In genomic region chr7:41633221-41633984, GRCm38 (mm10) we compare ENCODE assay signal across 8 mouse cellular contexts. TPM values are rescaled to one million over a fixed set of nuclear protein-coding genes. Genes with fewer than 3 reads are reported as not detected.
A peak's percentile ranks its signal among the peaks of the same experiment; 100 is the strongest.
DNase-seq lines count a peak whose midpoint lies in the region; ATAC-seq and TF ChIP-seq lines count a peak whose summit lies in the region.

No protein-coding gene starts in this region.

- TF ChIP-seq POLR2A in bone marrow, adult 2 months (IDR thresholded peaks at IDR 0.05; ENCODE audit: borderline replicate concordance, control insufficient read depth, low read depth, low read length) = peak; percentile 38; the same call in 1 of the 2 replicates
- peak; percentile 54; the same call in 1 of the 2 replicates for TF ChIP-seq POLR2A in limb, embryonic 14.5 days (IDR thresholded peaks at IDR 0.05; ENCODE audit: borderline replicate concordance, extremely low read depth, insufficient read depth, insufficient read length)

- peak overlapping the region; percentile 59 for H3K27ac ChIP-seq in bone marrow, adult 2 months (ENCODE audit: control insufficient read depth, insufficient read depth, low read depth, low read length, poor library complexity)
- H3K27ac ChIP-seq in embryonic facial prominence, embryonic 15.5 days (replicated peaks) = peak overlapping the region; percentile 98
- peak overlapping the region; percentile 94 for H3K27ac ChIP-seq in limb, embryonic 14.5 days (replicated peaks; ENCODE audit: low read depth, low read length)
- peak overlapping the region; percentile 97 for H3K27ac ChIP-seq in midbrain, postnatal 0 days (ENCODE audit: low read depth, low read length)

- no peaks in the 10 kb centered on the region for H3K27me3 ChIP-seq in embryonic facial prominence, embryonic 15.5 days
- H3K27me3 ChIP-seq in limb, embryonic 14.5 days (ENCODE audit: control insufficient read depth, insufficient read depth, low read length) = no peaks in the 10 kb centered on the region
- H3K27me3 ChIP-seq in midbrain, postnatal 0 days (ENCODE audit: insufficient read depth, low read length) = no peaks in the 10 kb centered on the region

- H3K4me1 ChIP-seq in bone marrow, adult 2 months (ENCODE audit: control insufficient read depth, insufficient read depth, low read length) = no peaks in the 10 kb centered on the region
- H3K4me1 ChIP-seq in embryonic facial prominence, embryonic 15.5 days = 0 out of 2 replicates have a peak, but pooled peaks cover 4% of the 10 kb centered on the region
- no peaks in the 10 kb centered on the region for H3K4me1 ChIP-seq in limb, embryonic 14.5 days (ENCODE audit: control insufficient read depth, insufficient read depth, low read length)
- H3K4me1 ChIP-seq in midbrain, postnatal 0 days (ENCODE audit: insufficient read depth, low read length) = no peaks in the 10 kb centered on the region

- DNase-seq in 416B (ENCODE audit: low read depth) = peak; percentile 98
- DNase-seq in heart, adult 8-10 months (ENCODE audit: low spot score) = peak; percentile 95
- DNase-seq in kidney, adult 9 months = peak; percentile 95
- DNase-seq in limb, embryonic 14.5 days (ENCODE audit: low spot score) = peak; percentile 98
- DNase-seq in midbrain, postnatal 0 days (ENCODE audit: low spot score) = peak; percentile 99
- peak; percentile 56 to 65 for DNase-seq in spleen, postnatal 14 days (ENCODE audit: low spot score in 2 of 2)

- peaks cover 42% of the 10 kb centered on the region for H3K36me3 ChIP-seq in embryonic facial prominence, embryonic 15.5 days
- H3K36me3 ChIP-seq in limb, embryonic 14.5 days (ENCODE audit: control insufficient read depth, insufficient read depth, low read length) = peaks cover 31% of the 10 kb centered on the region
- peaks cover 7% of the 10 kb centered on the region for H3K36me3 ChIP-seq in midbrain, postnatal 0 days (ENCODE audit: insufficient read depth, low read length)

- ATAC-seq in embryonic facial prominence, embryonic 15.5 days (ENCODE audit: insufficient number of reproducible peaks, low FRiP score, low TSS enrichment, low read depth) = peak; percentile 96
- ATAC-seq in limb, embryonic 14.5 days (ENCODE audit: low FRiP score, low read depth) = peak; percentile 97
- ATAC-seq in midbrain, postnatal 0 days (ENCODE audit: low FRiP score) = peak; percentile 99

- WGBS in bone marrow, adult 2 months = under 1% methylated on average over 26 of the region's 26 CpGs
- under 1% methylated on average over 25 of the region's 26 CpGs for WGBS in embryonic facial prominence, embryonic 15.5 days
- under 1% methylated on average over 26 of the region's 26 CpGs for WGBS in limb, embryonic 14.5 days
- under 1% methylated on average over 24 of the region's 26 CpGs for WGBS in midbrain, postnatal 0 days

- TF ChIP-seq CTCF in bone marrow, adult 2 months (IDR thresholded peaks at IDR 0.05; ENCODE audit: control insufficient read depth, insufficient read depth, low read length) = no peak
- peak; percentile 20; the same call in 1 of the 2 replicates for TF ChIP-seq CTCF in midbrain, postnatal 0 days (IDR thresholded peaks at IDR 0.05)

- peaks cover 7% of the 10 kb centered on the region; the same call in 1 of the 2 replicates for H3K9me3 ChIP-seq in embryonic facial prominence, embryonic 15.5 days (replicated peaks)
- H3K9me3 ChIP-seq in limb, embryonic 14.5 days (ENCODE audit: control insufficient read depth, low read length) = peaks cover 11% of the 10 kb centered on the region; the same call in 1 of the 2 replicates
- peaks cover 5% of the 10 kb centered on the region; the same call in 1 of the 2 replicates for H3K9me3 ChIP-seq in midbrain, postnatal 0 days (ENCODE audit: low read length)

- peak overlapping the region; percentile 71 for H3K4me3 ChIP-seq in bone marrow, adult 2 months (replicated peaks; ENCODE audit: control insufficient read depth, low read depth, low read length)
- peak overlapping the region; percentile 61 for H3K4me3 ChIP-seq in embryonic facial prominence, embryonic 15.5 days (replicated peaks)
- peak overlapping the region; percentile 67 for H3K4me3 ChIP-seq in limb, embryonic 14.5 days (replicated peaks; ENCODE audit: low read length)
- peak overlapping the region; percentile 59 for H3K4me3 ChIP-seq in midbrain, postnatal 0 days (ENCODE audit: low read depth, low read length)

- H3K9ac ChIP-seq in embryonic facial prominence, embryonic 15.5 days = peak overlapping the region; percentile 50
- peak overlapping the region; percentile 77 for H3K9ac ChIP-seq in limb, embryonic 14.5 days (ENCODE audit: low read depth, low read length, severe bottlenecking)
- H3K9ac ChIP-seq in midbrain, postnatal 0 days (replicated peaks; ENCODE audit: low read length, poor library complexity, severe bottlenecking) = peak overlapping the region; percentile 67

- peak overlapping the region; percentile 73 for H3K4me2 ChIP-seq in embryonic facial prominence, embryonic 15.5 days (replicated peaks)
- peak overlapping the region; percentile 85 for H3K4me2 ChIP-seq in limb, embryonic 14.5 days (replicated peaks; ENCODE audit: low read depth, low read length, severe bottlenecking)
- peak overlapping the region; percentile 66 for H3K4me2 ChIP-seq in midbrain, postnatal 0 days (ENCODE audit: low read depth, low read length, poor library complexity, severe bottlenecking)

RNA-seq across cellular contexts. Expression of gene Zfp788, which starts 0.4 kb away (rescaled TPM):
- polyA plus RNA-seq in bone marrow, adult 2 months (2011; ENCODE audit: insufficient read depth, insufficient read length, low replicate concordance, missing spikeins) = 4.1 and 6.2 TPM in 2 replicates
- polyA plus RNA-seq in embryonic facial prominence, embryonic 15.5 days (2015; fragmentation: Nextera tagmentation; extraction: Ambion mirVana) = 10.4 and 10.8 TPM in 2 replicates
- 10 to 100 TPM in 2 of 4 experiments, 1 to 10 TPM in 2; 8.3 to 10.3 (median 9.7) TPM for total RNA-seq in heart, adult 8-10 months (2022)
- 9.5 and 11.4 TPM in 2 replicates for polyA plus RNA-seq in limb, embryonic 14.5 days (2012; rRNA removed)
- 13.4 and 15.7 TPM in 2 replicates for polyA plus RNA-seq in limb, embryonic 14.5 days (2014; fragmentation: Nextera tagmentation; extraction: Ambion mirVana)
- total RNA-seq in midbrain, postnatal 0 days (2014; rRNA removed) = 24.1 and 36.9 TPM in 2 replicates
- polyA plus RNA-seq in midbrain, postnatal 0 days (2015; fragmentation: Nextera tagmentation; extraction: Ambion mirVana) = 15.9 and 17.8 TPM in 2 replicates

RNA-seq across cellular contexts. Expression of gene 2610021A01Rik, which starts 34.4 kb away (rescaled TPM):
- polyA plus RNA-seq in bone marrow, adult 2 months (2011; ENCODE audit: insufficient read depth, insufficient read length, low replicate concordance, missing spikeins) = 3.3 TPM in 2 replicates
- polyA plus RNA-seq in embryonic facial prominence, embryonic 15.5 days (2015; fragmentation: Nextera tagmentation; extraction: Ambion mirVana) = 10.2 and 11.2 TPM in 2 replicates
- total RNA-seq in heart, adult 8-10 months (2022) = 10 to 100 TPM in 1 of 4 experiments, 1 to 10 TPM in 3; 6.3 to 11.8 (median 8.6) TPM
- polyA plus RNA-seq in limb, embryonic 14.5 days (2012; rRNA removed) = 10.6 TPM in 2 replicates
- polyA plus RNA-seq in limb, embryonic 14.5 days (2014; fragmentation: Nextera tagmentation; extraction: Ambion mirVana) = 13.2 and 13.6 TPM in 2 replicates
- 19.5 and 21.4 TPM in 2 replicates for total RNA-seq in midbrain, postnatal 0 days (2014; rRNA removed)
- polyA plus RNA-seq in midbrain, postnatal 0 days (2015; fragmentation: Nextera tagmentation; extraction: Ambion mirVana) = 7.4 and 8.3 TPM in 2 replicates

RNA-seq across cellular contexts. Expression of gene Gm6871, which starts 59.9 kb away (rescaled TPM):
- 1.5 TPM in 1 of 2 replicates, not detected in the other for polyA plus RNA-seq in bone marrow, adult 2 months (2011; ENCODE audit: insufficient read depth, insufficient read length, low replicate concordance, missing spikeins)
- not detected in 2 replicates for polyA plus RNA-seq in embryonic facial prominence, embryonic 15.5 days (2015; fragmentation: Nextera tagmentation; extraction: Ambion mirVana)
- not detected for total RNA-seq in heart, adult 8-10 months (2022)
- polyA plus RNA-seq in limb, embryonic 14.5 days (2012; rRNA removed) = 0.09 TPM in 1 of 2 replicates, not detected in the other
- not detected in 2 replicates for polyA plus RNA-seq in limb, embryonic 14.5 days (2014; fragmentation: Nextera tagmentation; extraction: Ambion mirVana)
- total RNA-seq in midbrain, postnatal 0 days (2014; rRNA removed) = not detected in 2 replicates
- not detected in 2 replicates for polyA plus RNA-seq in midbrain, postnatal 0 days (2015; fragmentation: Nextera tagmentation; extraction: Ambion mirVana)

Comparison
In these comparisons a context has a peak if more than half of its experiments do, and no peak if none do; other contexts are left out.
1. Peak in every context shown above with its lines: DNase-seq, ATAC-seq, H3K4me3 ChIP-seq and H3K27ac ChIP-seq.